Mouse (Mus musculus): ENCODE data around the gene Krtap27-1. TPM values are rescaled to one million over a fixed set of nuclear protein-coding genes. Genes with fewer than 3 reads are reported as not detected.

Gene Krtap27-1
- not detected in 2 replicates for total RNA-seq (2017)

DNA sequence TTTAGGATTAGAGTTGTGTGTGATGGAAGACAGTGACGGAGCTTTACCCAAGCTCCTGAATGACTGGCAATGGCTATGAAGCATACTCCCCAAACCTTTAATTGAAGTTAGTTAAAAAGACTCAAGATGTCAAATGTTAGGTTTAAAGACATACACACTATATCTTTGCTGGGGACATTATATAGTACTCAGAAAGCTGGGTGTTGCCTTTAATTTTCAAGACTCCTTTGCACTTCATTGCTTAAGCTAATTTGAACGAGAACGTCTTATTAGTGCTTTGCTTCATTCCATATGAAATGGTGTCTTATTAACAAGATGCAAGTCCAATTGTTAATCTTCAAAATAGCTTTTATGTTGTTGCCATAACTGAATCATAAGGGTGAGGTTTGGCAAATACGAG lies at the start of gene Krtap27-1:
Gene Krtap27-1, minus strand, starts transcription at position 101 of the 400 bp plus-strand sequence.
- ATAC-seq (replicated peaks; ENCODE audit: low read depth, poor library complexity, severe bottlenecking) = no peak

DNA sequence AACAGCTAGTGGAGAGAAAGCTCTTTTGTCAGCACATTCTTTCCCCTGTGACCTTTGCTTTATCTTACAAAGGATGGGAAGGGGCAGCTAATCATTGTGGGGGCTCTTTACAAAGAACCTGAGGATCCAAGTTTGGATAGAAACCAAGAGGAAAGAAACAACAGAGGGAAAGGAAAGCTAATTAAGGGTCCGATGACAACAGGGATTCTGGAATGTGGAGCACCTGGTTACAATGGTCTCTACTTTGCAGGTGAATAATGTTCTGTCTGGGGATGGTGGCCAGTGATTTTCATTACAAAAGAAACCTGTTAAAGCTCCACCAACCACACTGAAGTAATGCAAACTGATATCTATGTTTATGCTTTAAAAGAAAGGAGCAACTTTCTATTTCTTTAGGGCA lies 48.6 kb upstream of the Krtap27-1 start:
- no peak for ATAC-seq (replicated peaks; ENCODE audit: low read depth, poor library complexity, severe bottlenecking)

DNA sequence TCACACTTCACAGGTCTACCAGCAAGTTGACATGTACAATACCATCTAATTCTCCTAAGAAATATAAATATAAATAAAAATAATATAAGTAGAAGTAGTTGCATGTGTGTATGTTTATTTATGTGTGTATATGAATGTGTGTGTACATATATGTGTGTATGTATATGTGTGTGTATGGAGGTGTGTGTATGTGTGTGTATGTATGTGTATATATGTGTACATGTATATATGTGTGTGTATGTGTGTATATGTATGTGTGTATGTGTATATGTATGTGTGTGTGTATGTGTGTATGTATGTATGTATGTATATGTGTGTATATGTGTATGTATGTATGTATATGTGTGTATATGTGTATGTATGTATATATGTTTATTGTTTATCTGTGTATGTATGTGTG lies 45.1 kb upstream of the Krtap27-1 start:
- no peak for ATAC-seq (replicated peaks; ENCODE audit: low read depth, poor library complexity, severe bottlenecking)

DNA sequence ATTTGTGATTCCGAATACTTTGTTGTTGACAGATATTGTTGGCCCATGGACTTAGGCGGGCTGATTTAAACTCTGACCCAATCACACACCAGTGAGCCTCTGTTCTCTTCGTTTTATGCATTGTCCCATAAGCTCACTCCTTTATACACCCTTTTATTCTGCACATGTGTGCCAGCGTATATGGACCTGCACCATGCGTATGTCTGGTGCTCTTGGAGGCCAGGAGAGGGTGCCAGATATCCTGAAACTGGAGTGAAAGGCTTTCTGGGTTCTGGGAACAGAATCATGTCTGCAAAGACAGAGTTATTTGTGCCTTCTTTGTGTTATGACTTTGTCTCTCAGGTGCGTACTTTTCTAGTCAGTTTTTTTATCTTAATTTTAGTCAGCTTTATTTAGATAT lies 39.8 kb upstream of the Krtap27-1 start:
- ATAC-seq (replicated peaks; ENCODE audit: low read depth, poor library complexity, severe bottlenecking) = no peak

GRCm38 (mm10) chr16:88710757-88711156 lies 39.3 kb upstream of the Krtap27-1 start:
- ATAC-seq (replicated peaks; ENCODE audit: low read depth, poor library complexity, severe bottlenecking) = no peak

DNA sequence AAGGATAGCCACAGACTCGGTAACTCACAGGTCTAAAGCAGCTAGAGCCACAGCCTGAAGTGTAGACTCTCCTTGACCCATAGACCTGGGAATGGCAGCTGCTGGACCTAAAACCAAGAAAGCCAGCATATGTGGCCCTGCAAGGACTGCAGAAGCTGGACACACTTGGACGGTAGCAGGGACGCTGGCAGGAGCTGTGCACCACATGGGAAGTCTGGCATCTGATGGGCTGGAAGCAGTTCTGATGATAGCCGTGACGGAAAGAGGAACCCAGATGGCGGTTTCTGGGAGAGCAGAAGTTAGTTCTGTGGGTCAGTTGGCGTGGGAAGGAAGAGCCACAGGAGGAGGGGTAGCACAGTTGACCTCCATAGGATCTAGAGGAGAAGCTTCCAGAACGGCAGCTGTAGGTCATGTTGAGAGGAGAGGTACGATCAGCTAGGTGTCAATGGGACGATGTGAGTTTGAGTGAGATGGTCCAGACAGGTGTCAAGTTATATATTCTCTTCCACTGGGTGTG lies 36.1 kb upstream of the Krtap27-1 start, which contains the start of gene 2310061N02Rik:
Gene 2310061N02Rik, minus strand, starts transcription at position 467 of the 517 bp plus-strand sequence.
- no peak for ATAC-seq (replicated peaks; ENCODE audit: low read depth, poor library complexity, severe bottlenecking)

GRCm38 (mm10) chr16:88701072-88701864 lies 29.8 kb upstream of the Krtap27-1 start:
- peak; percentile 39; the same call in 1 of the 2 replicates for ATAC-seq (replicated peaks; ENCODE audit: low read depth, poor library complexity, severe bottlenecking)

DNA sequence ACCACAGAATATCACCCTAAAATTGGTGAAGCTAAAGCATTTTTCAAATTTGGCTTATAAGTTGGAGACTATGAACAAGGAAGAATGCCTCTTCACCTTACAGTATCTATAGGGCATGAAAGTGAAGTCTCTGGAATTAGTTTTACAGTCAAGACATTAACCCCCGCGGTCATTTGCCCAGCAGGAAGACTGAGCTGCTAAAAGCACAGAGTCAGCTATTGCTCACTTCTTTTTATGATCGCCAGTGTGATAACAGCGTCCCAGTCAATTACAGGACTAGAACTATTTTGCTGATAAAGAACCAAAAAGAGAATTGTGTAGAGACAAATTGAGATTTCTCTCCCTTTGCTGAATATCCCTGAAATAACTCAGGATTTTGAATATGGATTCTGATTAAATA lies 24.8 kb upstream of the Krtap27-1 start:
- no peak for ATAC-seq (replicated peaks; ENCODE audit: low read depth, poor library complexity, severe bottlenecking)

- ATAC-seq (replicated peaks; ENCODE audit: low read depth, poor library complexity, severe bottlenecking) = no peak
Observed at GRCm38 (mm10) chr16:88681282-88681681, 9.8 kb upstream of the Krtap27-1 start.

DNA sequence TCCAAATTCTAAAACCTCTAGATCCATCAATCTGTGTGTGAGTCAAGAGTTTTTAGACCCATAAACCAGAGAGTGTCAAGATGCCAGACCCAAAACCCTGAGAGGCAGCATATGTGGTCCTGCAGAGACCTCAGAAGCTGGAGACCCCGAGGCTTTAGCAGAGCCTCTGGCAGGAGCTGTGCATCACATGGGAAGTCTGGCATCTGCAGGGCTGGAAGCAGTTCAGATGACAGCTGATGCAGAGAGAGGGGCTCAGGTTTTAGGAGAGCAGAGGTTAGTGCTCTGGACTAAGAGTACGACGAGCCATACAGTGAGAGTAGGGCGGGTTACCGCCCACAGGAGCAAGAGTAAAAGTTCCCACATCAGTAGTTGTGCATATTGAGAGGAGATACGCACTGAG lies 7.6 kb upstream of the Krtap27-1 start:
- no peak for ATAC-seq (replicated peaks; ENCODE audit: low read depth, poor library complexity, severe bottlenecking)

- ATAC-seq (replicated peaks; ENCODE audit: low read depth, poor library complexity, severe bottlenecking) = no peak
Observed at GRCm38 (mm10) chr16:88657426-88657825, 14.0 kb downstream of the Krtap27-1 start.

DNA sequence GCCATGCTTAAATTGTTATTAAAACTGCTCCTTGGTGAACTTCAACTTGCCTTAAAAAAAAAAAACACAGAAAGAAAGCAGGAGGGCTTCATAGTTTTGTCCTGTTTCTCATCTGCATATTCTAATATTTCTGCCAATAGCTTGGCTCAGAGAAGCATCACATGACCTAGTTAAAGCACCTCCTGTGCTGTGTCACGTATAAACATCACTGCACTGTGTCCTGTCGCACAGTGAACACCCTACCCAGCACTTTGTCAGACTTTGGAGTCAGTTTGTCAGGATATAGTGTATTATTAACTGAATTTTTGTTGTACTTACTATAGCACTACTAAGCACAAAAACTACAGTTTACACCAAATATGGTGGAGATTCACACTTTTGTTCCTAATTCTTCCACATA lies 19.5 kb downstream of the Krtap27-1 start:
- ATAC-seq (replicated peaks; ENCODE audit: low read depth, poor library complexity, severe bottlenecking) = no peak

- no peak for ATAC-seq (replicated peaks; ENCODE audit: low read depth, poor library complexity, severe bottlenecking)
Observed at GRCm38 (mm10) chr16:88651082-88651481, 20.4 kb downstream of the Krtap27-1 start.

DNA sequence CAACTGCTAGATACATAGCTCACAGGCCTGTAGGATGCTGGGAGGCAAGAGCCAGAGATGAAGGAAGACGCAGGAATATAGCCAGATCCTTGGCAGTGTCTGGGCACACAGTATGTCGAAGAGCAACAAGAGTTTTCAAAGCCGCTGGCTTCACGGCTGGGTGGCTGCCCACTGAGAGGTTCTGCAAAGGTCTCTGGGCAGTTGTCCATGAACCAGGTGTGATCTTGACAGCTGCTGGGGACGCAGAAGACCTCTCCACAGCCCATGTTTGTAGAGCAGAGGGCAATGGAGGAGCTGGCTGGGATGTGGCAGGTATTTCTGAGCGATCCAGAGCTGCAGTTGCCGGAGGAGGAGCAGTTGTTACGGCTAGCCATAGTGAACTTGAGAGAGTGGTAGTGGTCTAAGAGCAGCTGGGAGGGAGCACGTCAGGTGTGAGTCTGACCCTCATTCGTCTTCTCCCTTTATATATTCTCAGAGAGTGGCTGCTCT lies 24.1 kb downstream of the Krtap27-1 start, which contains the start of gene Krtap26-1:
Gene Krtap26-1, minus strand, starts transcription at position 439 of the 489 bp plus-strand sequence.
- no peak for ATAC-seq (replicated peaks; ENCODE audit: low read depth, poor library complexity, severe bottlenecking)

GRCm38 (mm10) chr16:88646366-88647111 lies 24.9 kb downstream of the Krtap27-1 start:
- no peak for ATAC-seq (replicated peaks; ENCODE audit: low read depth, poor library complexity, severe bottlenecking)

DNA sequence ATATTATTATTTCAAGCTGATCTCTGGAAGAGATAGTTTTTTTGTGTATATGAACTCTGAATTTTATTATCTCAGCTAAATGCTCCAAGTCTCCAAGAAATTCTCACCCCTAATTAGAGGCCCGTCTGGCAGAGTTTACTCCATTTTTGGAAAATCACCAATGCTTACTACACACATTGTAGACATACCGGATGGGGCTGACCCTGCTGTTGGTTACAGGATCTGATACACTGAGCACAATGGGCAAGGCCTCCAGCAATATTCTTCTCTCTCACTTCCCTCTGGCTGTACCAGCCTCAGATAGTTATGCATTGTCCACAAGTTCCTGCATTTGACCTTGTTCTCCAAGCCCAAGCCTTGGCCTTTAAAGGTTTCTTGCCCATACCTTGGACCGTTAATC lies 31.4 kb downstream of the Krtap27-1 start:
- ATAC-seq (replicated peaks; ENCODE audit: low read depth, poor library complexity, severe bottlenecking) = no peak

- no peak for ATAC-seq (replicated peaks; ENCODE audit: low read depth, poor library complexity, severe bottlenecking)
Observed at GRCm38 (mm10) chr16:88635142-88635541, 36.3 kb downstream of the Krtap27-1 start.

DNA sequence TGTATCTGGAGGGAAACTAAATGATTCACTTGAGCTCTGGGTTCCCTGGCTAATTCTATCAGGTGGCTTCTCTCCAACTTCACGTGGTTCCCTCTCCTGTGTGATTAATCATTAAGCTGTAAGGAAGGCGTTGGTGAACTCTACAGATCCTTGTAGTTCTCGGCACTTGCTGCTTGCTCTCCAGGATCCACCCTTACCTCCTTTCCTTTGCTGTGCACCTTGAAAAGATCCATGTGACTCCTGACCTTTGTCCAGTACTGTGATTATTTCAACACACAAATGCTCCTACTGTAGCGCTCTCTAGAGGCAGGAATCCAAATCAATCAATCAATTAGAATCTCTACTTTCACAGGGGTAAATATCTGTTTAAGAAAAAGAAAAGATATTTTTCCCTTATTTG lies 40.0 kb downstream of the Krtap27-1 start:
- no peak for ATAC-seq (replicated peaks; ENCODE audit: low read depth, poor library complexity, severe bottlenecking)

- ATAC-seq (replicated peaks; ENCODE audit: low read depth, poor library complexity, severe bottlenecking) = no peak
Observed at GRCm38 (mm10) chr16:88627566-88627965, 43.9 kb downstream of the Krtap27-1 start, which contains the start of gene 2310079G19Rik. 2310079G19Rik (minus strand) TSS chr16:88627666.

Data from common myeloid progenitor, adult 5-6 weeks (primary cell).